Comparison of ENCODE assay signal across 9 mouse cellular contexts in genomic region chr9:96530674-96531081, GRCm38 (mm10). TPM values are rescaled to one million over a fixed set of nuclear protein-coding genes. Genes with fewer than 3 reads are reported as not detected.
DNase-seq lines count a peak whose midpoint lies in the region; ATAC-seq lines count a peak whose summit lies in the region.
"Had no signal": no experiment of that assay in that cellular context is flagged by ENCODE, and none has a peak within 500 bp of the region (broad histone marks: within the 10 kb centered on the region; RNA-seq: fewer than 3 reads in every experiment).

No protein-coding gene starts in this region.

- H3K27me3 ChIP-seq in hindbrain, embryonic 14.5 days (ENCODE audit: control insufficient read depth, insufficient read depth, low read length), result no peaks in the 10 kb centered on the region
- no peaks in the 10 kb centered on the region for H3K27me3 ChIP-seq in hindbrain, embryonic 11.5 days (ENCODE audit: control insufficient read depth, insufficient read depth, low read length)
- H3K27me3 ChIP-seq in limb, embryonic 13.5 days, result no peaks in the 10 kb centered on the region
- no peaks in the 10 kb centered on the region for H3K27me3 ChIP-seq in midbrain, embryonic 10.5 days (ENCODE audit: low read depth, poor library complexity, severe bottlenecking)
- H3K27me3 ChIP-seq: heart, embryonic 13.5 days had no signal

- H3K4me3 ChIP-seq in hindbrain, embryonic 14.5 days (replicated peaks; ENCODE audit: low read length), result no peak overlapping the region
- H3K4me3 ChIP-seq in hindbrain, embryonic 11.5 days (ENCODE audit: low read depth, low read length), result no peak overlapping the region
- peak overlapping the region; percentile 29 for H3K4me3 ChIP-seq in limb, embryonic 13.5 days
- no peak overlapping the region for H3K4me3 ChIP-seq in midbrain, embryonic 10.5 days
- H3K4me3 ChIP-seq: heart, embryonic 13.5 days had no signal

- no peak overlapping the region for H3K4me2 ChIP-seq in hindbrain, embryonic 14.5 days (replicated peaks)
- H3K4me2 ChIP-seq in hindbrain, embryonic 11.5 days (replicated peaks; ENCODE audit: low read depth, low read length), result no peak overlapping the region
- peak overlapping the region; percentile 53 for H3K4me2 ChIP-seq in limb, embryonic 13.5 days (replicated peaks)
- H3K4me2 ChIP-seq: heart, embryonic 13.5 days had no signal

- ATAC-seq in hindbrain, embryonic 14.5 days (ENCODE audit: low FRiP score), result no peak
- ATAC-seq in hindbrain, embryonic 11.5 days (ENCODE audit: low FRiP score), result no peak
- peak; percentile 63 for ATAC-seq in granulocyte monocyte progenitor cell, adult 5-6 weeks (replicated peaks; ENCODE audit: poor library complexity, severe bottlenecking)
- ATAC-seq in limb, embryonic 13.5 days (ENCODE audit: low FRiP score, low read depth), result peak; percentile 78

- no peak overlapping the region for H3K27ac ChIP-seq in hindbrain, embryonic 14.5 days
- no peak overlapping the region for H3K27ac ChIP-seq in hindbrain, embryonic 11.5 days (ENCODE audit: low read depth, low read length)
- H3K27ac ChIP-seq in limb, embryonic 13.5 days, result 0 out of 2 replicates have a peak overlapping the region, but pooled peaks have one; percentile 39
- no peak overlapping the region for H3K27ac ChIP-seq in midbrain, embryonic 10.5 days (replicated peaks)
- H3K27ac ChIP-seq: heart, embryonic 13.5 days had no signal

- no peak overlapping the region for H3K9ac ChIP-seq in hindbrain, embryonic 14.5 days
- H3K9ac ChIP-seq in hindbrain, embryonic 11.5 days (ENCODE audit: low read depth, low read length), result no peak overlapping the region
- H3K9ac ChIP-seq in limb, embryonic 13.5 days, result 0 out of 2 replicates have a peak overlapping the region, but pooled peaks have one; percentile 8
- H3K9ac ChIP-seq: heart, embryonic 13.5 days had no signal

- WGBS in hindbrain, embryonic 14.5 days, result 59% methylated on average over 11 of the region's 11 CpGs
- 75% methylated on average over 11 of the region's 11 CpGs for WGBS in hindbrain, embryonic 11.5 days
- 16% methylated on average over 11 of the region's 11 CpGs for WGBS in limb, embryonic 13.5 days
- 83% methylated on average over 11 of the region's 11 CpGs for WGBS in midbrain, embryonic 10.5 days

- H3K36me3 ChIP-seq in hindbrain, embryonic 14.5 days (replicated peaks; ENCODE audit: control insufficient read depth, insufficient read depth), result no peaks in the 10 kb centered on the region
- H3K36me3 ChIP-seq in hindbrain, embryonic 11.5 days (ENCODE audit: control insufficient read depth, insufficient read depth, low read length), result no peaks in the 10 kb centered on the region
- no peaks in the 10 kb centered on the region for H3K36me3 ChIP-seq in limb, embryonic 13.5 days
- H3K36me3 ChIP-seq in midbrain, embryonic 10.5 days, result no peaks in the 10 kb centered on the region
- H3K36me3 ChIP-seq: heart, embryonic 13.5 days had no signal

- no peaks in the 10 kb centered on the region for H3K4me1 ChIP-seq in hindbrain, embryonic 14.5 days (replicated peaks; ENCODE audit: control insufficient read depth, insufficient read depth, low read length)
- H3K4me1 ChIP-seq in hindbrain, embryonic 11.5 days (replicated peaks; ENCODE audit: control insufficient read depth, insufficient read depth, low read length), result no peaks in the 10 kb centered on the region
- peaks cover 25% of the 10 kb centered on the region for H3K4me1 ChIP-seq in limb, embryonic 13.5 days
- no peaks in the 10 kb centered on the region; the same call in 1 of the 2 replicates for H3K4me1 ChIP-seq in midbrain, embryonic 10.5 days
- H3K4me1 ChIP-seq: heart, embryonic 13.5 days had no signal

- peak; percentile 38 for DNase-seq in hindbrain, embryonic 14.5 days (ENCODE audit: low spot score)
- DNase-seq in hindbrain, embryonic 11.5 days (ENCODE audit: low spot score), result no peak
- DNase-seq in adrenal gland, postnatal 25 days, result peak; percentile 17
- no peak for DNase-seq in frontal cortex, postnatal 10 days (ENCODE audit: low spot score in 2 of 2)
- no peak for DNase-seq in MN1 (ENCODE audit: low spot score)
- no peak for DNase-seq in midbrain, embryonic 10.5 days (ENCODE audit: low spot score)

- H3K9me3 ChIP-seq in hindbrain, embryonic 14.5 days (ENCODE audit: control insufficient read depth, low read length), result no peaks in the 10 kb centered on the region
- H3K9me3 ChIP-seq in hindbrain, embryonic 11.5 days (ENCODE audit: control insufficient read depth, low read length), result no peaks in the 10 kb centered on the region
- H3K9me3 ChIP-seq in limb, embryonic 13.5 days, result no peaks in the 10 kb centered on the region
- H3K9me3 ChIP-seq in midbrain, embryonic 10.5 days (replicated peaks), result no peaks in the 10 kb centered on the region
- H3K9me3 ChIP-seq: heart, embryonic 13.5 days had no signal

RNA-seq across cellular contexts. Expression of gene Gm28729, which starts 5.6 kb away (rescaled TPM):
- polyA plus RNA-seq in hindbrain, embryonic 14.5 days (2014; fragmentation: Nextera tagmentation; extraction: Ambion mirVana), result 0.17 and 0.44 TPM in 2 replicates
- 0.25 and 0.56 TPM in 2 replicates for polyA plus RNA-seq in hindbrain, embryonic 11.5 days (2014; fragmentation: Nextera tagmentation; extraction: Ambion mirVana)
- not detected in 2 replicates for total RNA-seq in adrenal gland, postnatal 25 days (2021)
- not detected in 2 replicates for total RNA-seq in granulocyte monocyte progenitor cell, adult 5-6 weeks (2014; fragmentation: Nextera tagmentation)
- total RNA-seq in granulocyte monocyte progenitor cell, adult 5-6 weeks (2017), result not detected in 2 replicates
- polyA plus RNA-seq in limb, embryonic 13.5 days (2015; fragmentation: Nextera tagmentation; extraction: Ambion mirVana), result 0.14 TPM in 1 of 2 replicates, not detected in the other
- polyA plus RNA-seq in midbrain, embryonic 10.5 days (2016; fragmentation: Nextera tagmentation; extraction: Ambion mirVana), result not detected in 2 replicates
- polyA plus RNA-seq: heart, embryonic 13.5 days had no signal

RNA-seq across cellular contexts. Expression of gene Rnf7, which starts 52.2 kb away (rescaled TPM):
- polyA plus RNA-seq in hindbrain, embryonic 14.5 days (2014; fragmentation: Nextera tagmentation; extraction: Ambion mirVana), result 250 and 268 TPM in 2 replicates
- polyA plus RNA-seq in hindbrain, embryonic 11.5 days (2014; fragmentation: Nextera tagmentation; extraction: Ambion mirVana), result 287 and 290 TPM in 2 replicates
- total RNA-seq in adrenal gland, postnatal 25 days (2021), result 63.1 and 68.2 TPM in 2 replicates
- 109 and 110 TPM in 2 replicates for total RNA-seq in granulocyte monocyte progenitor cell, adult 5-6 weeks (2014; fragmentation: Nextera tagmentation)
- total RNA-seq in granulocyte monocyte progenitor cell, adult 5-6 weeks (2017), result 53.9 and 72.0 TPM in 2 replicates
- 246 and 254 TPM in 2 replicates for polyA plus RNA-seq in limb, embryonic 13.5 days (2015; fragmentation: Nextera tagmentation; extraction: Ambion mirVana)
- 280 and 283 TPM in 2 replicates for polyA plus RNA-seq in midbrain, embryonic 10.5 days (2016; fragmentation: Nextera tagmentation; extraction: Ambion mirVana)

Comparison
In these comparisons a context has a peak if more than half of its experiments do, and no peak if none do; other contexts are left out.
1. DNase-seq: peak in hindbrain, embryonic 14.5 days (single experiment) and adrenal gland, postnatal 25 days (single experiment); none in hindbrain, embryonic 11.5 days (single experiment), frontal cortex, postnatal 10 days (0 of 2), MN1 (single experiment) and midbrain, embryonic 10.5 days (single experiment).
2. ATAC-seq: peak in granulocyte monocyte progenitor cell, adult 5-6 weeks (single experiment) and limb, embryonic 13.5 days (single experiment); none in hindbrain, embryonic 14.5 days (single experiment) and hindbrain, embryonic 11.5 days (single experiment).